Mouse (Mus musculus) embryonic facial prominence, embryonic 15.5 days (tissue): ENCODE data around the gene Card10. TPM values are rescaled to one million over a fixed set of nuclear protein-coding genes. Genes with fewer than 3 reads are reported as not detected.

Experiments used
- ATAC-seq: fragments of 200-750 bp; cut with Nextera tagmentation; 2 replicates; pipeline ENCODE4 v1.8.0; 2017; ENCODE audit warnings: low read depth, moderate TSS enrichment; ENCODE audit not compliant: insufficient number of reproducible peaks, low FRiP score, low TSS enrichment
- H3K27ac ChIP-seq: fragments of 300-500 bp; sonication (generic); replicated peaks from 2 replicates; pipeline ENCODE4 v1.5.1; 2015; ENCODE audit warnings: mild to moderate bottlenecking, inconsistent platforms
- H3K27me3 ChIP-seq: fragments of 300-500 bp; sonication (generic); 2 replicates; pipeline ENCODE4 v1.6.1; 2015; ENCODE audit warnings: inconsistent platforms
- H3K36me3 ChIP-seq: fragments of 300-500 bp; sonication (generic); 2 replicates; pipeline ENCODE4 v1.6.1; 2015; ENCODE audit warnings: mild to moderate bottlenecking, inconsistent platforms
- H3K4me1 ChIP-seq: fragments of 300-500 bp; sonication (generic); 2 replicates; pipeline ENCODE4 v1.6.1; 2015; ENCODE audit warnings: inconsistent platforms
- H3K4me2 ChIP-seq: fragments of 300-500 bp; sonication (generic); replicated peaks from 2 replicates; pipeline ENCODE4 v1.6.1; 2015; ENCODE audit warnings: mild to moderate bottlenecking, inconsistent platforms
- H3K4me3 ChIP-seq: fragments of 300-500 bp; sonication (generic); replicated peaks from 2 replicates; pipeline ENCODE4 v1.5.1; 2015; ENCODE audit warnings: mild to moderate bottlenecking, inconsistent platforms
- H3K9ac ChIP-seq: fragments of 300-500 bp; sonication (generic); 2 replicates; pipeline ENCODE4 v1.6.1; 2015; ENCODE audit warnings: inconsistent platforms
- H3K9me3 ChIP-seq: fragments of 300-500 bp; sonication (generic); replicated peaks from 2 replicates; pipeline ENCODE4 v1.6.1; 2016; ENCODE audit warnings: inconsistent platforms
- WGBS: fragments of 180-500 bp; shearing (Covaris S2); methylation state at CpG from one replicate; pipeline ENCODE4 v1.1.7; 2015; 5-methylcytosine and 5-hydroxymethylcytosine counted together
- polyA plus RNA-seq: library from polyadenylated mRNA; unstranded; fragments of >200 nt; fragmentation: Nextera tagmentation; extraction: Ambion mirVana; gene quantifications from 2 replicates; pipeline ENCODE4 v1.2.1, GENCODE M21; 2015

The Card10 gene
- polyA plus RNA-seq, 1 experiment from 2014 or later: 4.3 TPM

DNA sequence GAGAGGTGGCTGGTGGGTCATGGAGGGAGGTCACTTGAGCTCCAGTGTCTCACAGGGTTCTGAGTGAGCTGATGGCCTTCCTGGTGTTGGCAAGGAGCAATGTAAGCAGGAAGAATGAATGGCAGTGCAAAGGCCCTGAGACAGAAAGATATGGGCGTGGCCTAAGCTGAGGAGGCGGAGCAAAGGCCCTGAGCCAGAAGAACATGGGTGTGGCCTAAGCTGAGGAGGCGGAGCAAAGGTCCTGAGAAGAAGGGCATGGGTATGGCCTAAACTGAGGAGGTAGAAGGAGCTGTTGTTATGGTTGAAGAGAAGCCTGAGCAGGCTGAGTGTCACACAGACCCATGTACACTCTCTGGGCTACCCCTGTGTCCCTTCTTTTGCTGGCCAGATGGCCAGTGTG is 30.7 kb upstream of the Card10 start:
- no peaks in the 10 kb centered on the region for H3K27me3 ChIP-seq
- no peak overlapping the region for H3K4me2 ChIP-seq
- peaks cover 58% of the 10 kb centered on the region for H3K4me1 ChIP-seq
- no peaks in the 10 kb centered on the region for H3K36me3 ChIP-seq
- no peak overlapping the region for H3K4me3 ChIP-seq
- H3K9me3 ChIP-seq: no peaks in the 10 kb centered on the region
- peak overlapping the region; percentile 88 for H3K27ac ChIP-seq
- 87% methylated on average over 3 of the region's 3 CpGs for WGBS
- H3K9ac ChIP-seq: no peak overlapping the region
- no peak for ATAC-seq

DNA sequence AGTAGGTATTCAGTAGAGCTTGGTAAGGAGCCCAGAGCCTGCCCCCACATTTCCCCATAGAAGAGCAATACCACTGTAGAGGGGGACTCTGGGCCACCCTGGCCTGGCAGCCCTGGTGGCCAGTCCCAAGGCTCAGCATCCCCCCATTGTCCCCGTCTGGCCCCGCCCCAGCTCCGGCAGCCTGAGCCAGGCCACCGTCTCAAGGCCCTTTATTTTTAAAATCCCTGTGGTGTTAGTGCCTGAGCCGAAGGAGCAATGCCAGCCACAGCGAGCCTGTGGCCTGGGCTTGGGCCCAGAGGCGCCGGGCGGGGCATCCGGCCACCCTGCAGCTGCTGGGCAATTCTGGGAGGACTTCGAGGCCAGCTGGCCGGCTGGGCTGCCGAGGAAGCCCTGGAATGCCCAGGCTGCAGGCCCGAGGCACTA is 29.9 kb upstream of the Card10 start:
- H3K27ac ChIP-seq: peak overlapping the region; percentile 88
- H3K4me1 ChIP-seq: peaks cover 67% of the 10 kb centered on the region
- H3K9me3 ChIP-seq: no peaks in the 10 kb centered on the region
- no peaks in the 10 kb centered on the region for H3K36me3 ChIP-seq
- peak; percentile 77 for ATAC-seq
- H3K4me3 ChIP-seq: no peak overlapping the region
- H3K4me2 ChIP-seq: no peak overlapping the region; the same call in 1 of the 2 replicates
- WGBS: 20% methylated on average over 14 of the region's 14 CpGs
- no peak overlapping the region for H3K9ac ChIP-seq
- H3K27me3 ChIP-seq: no peaks in the 10 kb centered on the region

DNA sequence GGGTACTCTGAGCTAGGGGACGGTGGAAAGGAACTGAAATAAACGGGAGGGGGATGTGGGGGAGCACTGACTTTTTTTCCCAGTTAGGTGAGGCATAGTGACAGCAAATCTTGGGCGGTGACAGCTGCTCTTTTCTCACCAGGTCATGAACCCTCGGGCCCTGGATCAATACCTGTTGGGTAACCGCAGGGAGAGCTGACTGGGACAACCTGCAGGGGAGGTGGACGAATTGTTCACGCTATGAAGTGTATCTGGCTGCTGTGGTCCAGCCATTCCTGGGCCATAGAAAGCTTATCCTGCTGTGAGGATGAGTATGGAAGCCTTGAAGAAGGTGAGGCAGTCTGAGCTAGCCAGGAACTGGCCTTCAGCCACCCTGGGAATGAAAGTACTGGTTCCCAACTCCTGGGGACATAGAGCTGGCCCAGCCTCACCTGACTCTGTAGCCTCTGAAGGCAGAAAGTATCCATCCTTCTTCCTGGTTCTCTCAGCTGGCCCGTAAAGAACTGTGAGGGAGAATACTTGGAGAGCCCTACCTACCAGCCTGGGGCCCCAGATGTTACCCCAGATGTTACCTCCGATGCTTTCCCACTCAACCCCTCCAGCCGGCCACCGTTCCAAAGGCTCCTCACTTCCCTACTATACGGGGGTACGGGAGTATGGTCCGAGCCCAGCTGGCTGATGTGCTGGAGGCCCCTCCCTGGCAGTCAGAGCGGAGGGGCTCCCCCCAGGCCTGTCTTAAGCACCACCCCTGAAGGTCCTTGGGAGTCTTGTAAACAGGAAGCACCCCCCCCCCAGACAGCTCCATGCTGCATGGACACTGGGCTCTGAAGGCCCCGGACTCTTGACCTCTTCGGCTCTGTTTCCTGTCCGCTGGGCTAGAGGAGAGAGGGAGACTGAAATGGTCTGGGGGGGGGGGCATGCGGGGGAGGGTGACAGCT is 29.1 kb upstream of the Card10 start:
- peak overlapping the region; percentile 88 for H3K27ac ChIP-seq
- peak; percentile 12 for ATAC-seq
- no peak overlapping the region for H3K9ac ChIP-seq
- no peak overlapping the region; the same call in 1 of the 2 replicates for H3K4me2 ChIP-seq
- H3K4me1 ChIP-seq: peaks cover 67% of the 10 kb centered on the region
- no peaks in the 10 kb centered on the region for H3K9me3 ChIP-seq
- no peaks in the 10 kb centered on the region for H3K36me3 ChIP-seq
- no peaks in the 10 kb centered on the region for H3K27me3 ChIP-seq
- no peak overlapping the region for H3K4me3 ChIP-seq
- WGBS: 39% methylated on average over 19 of the region's 19 CpGs

DNA sequence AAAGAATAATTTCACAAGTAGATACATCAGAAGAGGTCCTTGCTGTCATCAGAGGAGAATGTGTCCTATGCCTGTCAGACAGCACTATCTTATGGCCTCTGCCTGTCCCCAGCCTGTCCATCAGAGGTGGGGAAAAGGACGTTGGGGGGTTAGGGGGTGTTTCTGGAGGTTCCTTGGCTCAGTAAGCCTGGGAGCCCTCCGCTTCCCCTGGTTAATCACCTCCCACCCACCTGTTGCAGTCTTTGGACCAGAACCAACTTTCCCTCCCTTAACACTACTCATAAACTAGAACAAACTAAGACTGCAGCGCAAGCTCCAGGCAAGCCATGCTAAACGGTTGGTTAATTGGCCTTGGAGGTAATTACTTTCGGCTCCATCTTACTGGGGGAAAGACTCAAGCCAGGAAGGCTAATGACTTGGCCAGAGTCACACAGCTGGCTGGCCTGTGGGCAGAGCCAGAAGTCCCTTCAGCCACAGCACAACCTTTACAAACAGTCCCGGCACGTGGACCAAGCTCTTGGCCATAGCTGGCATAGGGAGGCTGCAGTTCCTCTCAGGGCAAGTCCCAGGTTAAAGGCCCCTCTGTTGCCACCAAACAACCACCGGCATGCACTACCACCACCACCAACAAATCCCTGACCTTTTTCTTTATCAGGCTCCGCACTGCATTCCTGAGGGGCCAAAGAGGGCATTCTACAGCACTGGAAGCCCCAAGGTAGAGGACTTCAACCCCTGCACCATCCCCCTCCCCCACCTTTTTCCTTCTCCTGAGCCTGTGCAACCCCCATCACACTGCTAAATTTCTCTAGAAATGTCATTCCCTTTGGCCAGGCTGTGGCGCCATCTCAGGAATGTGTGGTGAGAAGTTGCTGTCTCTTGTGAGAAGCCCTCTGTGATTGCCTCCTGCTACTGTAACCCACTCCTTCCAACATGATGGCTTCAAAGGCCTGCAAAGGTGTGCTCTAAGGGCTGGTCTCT is 28.2 kb upstream of the Card10 start:
- no peak overlapping the region for H3K4me2 ChIP-seq
- peaks cover 66% of the 10 kb centered on the region for H3K4me1 ChIP-seq
- no peaks in the 10 kb centered on the region for H3K9me3 ChIP-seq
- H3K9ac ChIP-seq: no peak overlapping the region
- WGBS: 58% methylated on average over 10 of the region's 10 CpGs
- H3K4me3 ChIP-seq: no peak overlapping the region
- no peaks in the 10 kb centered on the region for H3K27me3 ChIP-seq
- ATAC-seq: no peak
- peak overlapping the region; percentile 88; the same call in 1 of the 2 replicates for H3K27ac ChIP-seq
- no peaks in the 10 kb centered on the region for H3K36me3 ChIP-seq

DNA sequence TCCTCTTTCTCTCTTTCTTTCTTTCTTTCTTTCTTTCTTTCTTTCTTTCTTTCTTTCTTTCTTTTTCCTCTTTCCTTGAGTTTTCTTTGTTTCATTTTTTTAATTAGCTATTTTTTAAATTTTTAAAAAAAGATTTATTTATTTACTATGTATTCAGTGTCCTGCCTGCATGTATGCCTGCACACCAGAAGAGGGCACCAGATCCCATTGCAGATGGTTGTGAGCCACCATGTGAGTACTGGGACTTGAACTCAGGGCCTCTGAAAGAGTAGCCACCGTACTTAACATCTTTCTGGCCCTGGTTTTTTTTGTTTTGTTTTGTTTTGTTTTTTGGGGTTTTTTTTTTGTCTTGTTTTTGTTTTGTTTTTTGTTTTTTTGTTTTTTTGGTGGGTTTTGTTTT is 26.8 kb upstream of the Card10 start:
- Histone ChIP-seq H3K9me3 (no peaks in the 10 kb centered on the region), H3K27me3 (no peaks in the 10 kb centered on the region), H3K27ac (no peak overlapping the region), H3K9ac (no peak overlapping the region), H3K4me1 (peaks cover 52% of the 10 kb centered on the region), H3K4me2 (no peak overlapping the region), H3K4me3 (no peak overlapping the region), H3K36me3 (no peaks in the 10 kb centered on the region)
- no peak for ATAC-seq
- WGBS: 89% methylated on average over 1 of the region's 1 CpGs

DNA sequence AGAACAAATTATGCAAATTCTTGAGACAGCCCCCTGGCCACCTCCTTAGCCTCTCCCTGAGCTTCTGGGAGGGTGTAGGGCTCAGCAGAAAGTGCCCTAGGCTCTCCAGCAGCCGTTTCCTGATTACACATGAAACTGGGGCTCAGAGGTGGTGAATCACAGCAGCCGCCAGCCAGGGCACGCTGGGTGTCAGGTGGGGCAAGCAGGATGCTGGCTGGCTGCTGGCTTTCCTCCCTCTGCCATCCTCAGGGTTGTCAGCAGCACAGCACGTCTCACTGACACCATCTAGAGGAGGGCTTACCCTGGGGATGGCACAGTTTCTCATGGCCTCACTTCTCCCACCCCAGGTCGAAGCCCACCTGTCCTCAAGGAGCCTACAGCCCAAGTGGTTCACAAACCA is 25.5 kb upstream of the Card10 start:
- peaks cover 39% of the 10 kb centered on the region for H3K4me1 ChIP-seq
- H3K27ac ChIP-seq: no peak overlapping the region
- H3K9ac ChIP-seq: no peak overlapping the region
- no peak for ATAC-seq
- H3K9me3 ChIP-seq: no peaks in the 10 kb centered on the region
- no peaks in the 10 kb centered on the region for H3K36me3 ChIP-seq
- H3K4me2 ChIP-seq: no peak overlapping the region
- WGBS: 16% methylated on average over 5 of the region's 5 CpGs
- no peak overlapping the region for H3K4me3 ChIP-seq
- no peaks in the 10 kb centered on the region for H3K27me3 ChIP-seq

DNA sequence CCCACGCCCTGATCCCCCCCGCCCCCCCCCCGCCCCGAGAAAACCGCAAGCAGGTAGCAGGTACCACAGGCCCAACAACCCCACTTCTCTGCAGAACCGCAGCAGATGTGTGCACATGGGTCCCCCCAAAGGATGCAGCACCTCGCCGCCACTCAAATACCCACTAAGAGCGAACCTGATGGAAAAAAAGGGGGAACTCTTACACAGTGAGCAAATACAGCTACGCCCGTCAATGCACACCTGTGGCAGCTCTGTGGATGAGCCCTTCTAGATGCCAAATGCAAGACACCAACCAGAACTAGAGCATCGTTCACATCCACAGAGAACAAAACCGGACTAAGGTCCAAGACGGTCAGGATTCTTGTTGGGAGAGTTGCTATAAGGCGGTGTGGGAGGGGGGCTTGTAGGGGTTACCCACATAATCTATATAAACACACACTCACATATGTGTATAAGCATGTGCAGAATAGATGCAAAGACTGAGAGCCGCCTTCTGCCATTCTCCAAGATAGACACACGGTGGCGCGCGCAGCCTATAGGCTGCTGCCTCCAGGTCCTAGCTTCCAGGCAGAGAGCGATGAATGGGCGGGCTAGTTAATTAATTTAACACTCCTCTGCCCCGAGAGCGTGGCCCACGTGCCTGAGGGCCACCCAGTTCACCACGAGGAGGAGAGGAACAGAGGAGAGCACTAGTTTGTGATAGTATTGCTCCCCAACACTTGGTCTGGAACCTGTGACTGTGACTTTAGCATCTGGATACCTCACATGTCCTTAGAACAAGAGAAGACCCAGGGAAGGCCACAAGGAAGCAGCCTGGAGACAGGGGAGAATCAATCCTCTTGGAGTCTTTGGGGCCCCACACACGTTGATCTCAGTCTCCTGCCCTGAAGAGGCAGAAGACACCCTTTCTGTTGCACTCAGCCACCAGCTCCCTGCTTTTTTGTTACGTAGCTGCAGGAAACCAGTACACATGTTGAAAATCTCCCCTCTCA is 23.7 kb upstream of the Card10 start:
- no peaks in the 10 kb centered on the region for H3K27me3 ChIP-seq
- H3K27ac ChIP-seq: no peak overlapping the region
- 18% methylated on average over 28 of the region's 28 CpGs for WGBS
- no peaks in the 10 kb centered on the region for H3K36me3 ChIP-seq
- H3K4me3 ChIP-seq: no peak overlapping the region
- H3K9ac ChIP-seq: no peak overlapping the region
- no peak overlapping the region for H3K4me2 ChIP-seq
- no peaks in the 10 kb centered on the region for H3K9me3 ChIP-seq
- ATAC-seq: peak; percentile 71; the same call in 1 of the 2 replicates
- H3K4me1 ChIP-seq: peaks cover 21% of the 10 kb centered on the region

DNA sequence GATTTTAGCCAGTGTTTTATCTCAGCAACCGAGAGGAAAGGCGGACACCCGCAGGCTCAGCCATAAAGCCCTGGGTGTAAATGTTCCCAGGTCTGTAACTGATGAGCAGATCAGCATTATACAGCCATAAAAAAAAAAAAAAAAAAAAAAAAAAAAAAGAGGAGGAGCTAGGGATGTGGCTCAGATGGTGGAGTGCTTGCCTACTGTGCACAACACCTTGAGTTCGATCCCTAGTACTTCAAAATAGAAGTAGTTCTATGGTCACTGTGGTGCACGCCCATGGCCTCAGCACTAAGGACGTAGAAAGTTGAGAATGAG is 13.2 kb upstream of the Card10 start:
- Histone ChIP-seq H3K27ac (0 out of 2 replicates have a peak overlapping the region, but pooled peaks have one; percentile 19), H3K4me3 (no peak overlapping the region), H3K9me3 (no peaks in the 10 kb centered on the region), H3K4me2 (no peak overlapping the region), H3K9ac (no peak overlapping the region), H3K36me3 (no peaks in the 10 kb centered on the region), H3K27me3 (no peaks in the 10 kb centered on the region; the same call in none of the 2 replicates), H3K4me1 (peaks cover 10% of the 10 kb centered on the region; the same call in 1 of the 2 replicates)
- no peak for ATAC-seq
- 64% methylated on average over 6 of the region's 6 CpGs for WGBS

DNA sequence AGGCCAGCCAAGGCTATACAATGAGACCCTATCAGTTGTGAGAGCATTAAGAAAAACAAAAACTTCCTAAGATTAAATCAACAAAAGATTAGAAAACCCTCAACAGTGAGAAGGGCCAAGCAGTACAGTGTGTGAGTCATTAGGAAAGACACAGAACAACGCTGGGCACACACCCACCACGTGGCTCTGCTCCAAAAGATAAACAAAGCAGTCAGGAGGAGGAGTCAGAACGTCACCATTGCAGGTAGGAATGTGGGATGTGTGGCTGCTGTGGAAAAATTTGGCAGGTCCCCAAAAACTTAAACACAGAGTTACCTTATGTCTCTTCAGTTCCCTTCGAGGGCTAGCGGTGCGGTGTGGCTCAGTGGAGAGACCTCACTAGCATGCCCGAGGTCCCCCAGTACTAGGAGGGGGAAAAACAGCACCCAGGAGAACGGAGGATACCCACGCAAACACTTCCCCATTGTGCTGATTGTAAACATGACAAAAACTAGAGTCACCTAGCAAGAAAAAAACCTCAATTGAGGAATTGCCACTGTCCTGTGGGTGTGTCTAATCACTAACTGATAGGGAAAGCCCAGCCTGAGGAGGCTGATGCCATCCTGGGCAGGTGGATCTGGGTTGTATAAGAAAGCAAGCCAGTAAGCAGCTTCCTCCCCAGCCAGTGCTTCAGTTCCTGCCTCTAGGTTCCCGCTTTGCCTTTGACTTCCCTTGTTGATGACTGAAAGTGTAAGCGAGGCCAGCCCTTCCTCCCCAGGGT is 12.7 kb upstream of the Card10 start:
- no peak overlapping the region for H3K9ac ChIP-seq
- peaks cover 10% of the 10 kb centered on the region; the same call in 1 of the 2 replicates for H3K4me1 ChIP-seq
- ATAC-seq: peak; percentile 63; the same call in 1 of the 2 replicates
- H3K9me3 ChIP-seq: no peaks in the 10 kb centered on the region
- H3K4me3 ChIP-seq: no peak overlapping the region
- WGBS: 45% methylated on average over 11 of the region's 11 CpGs
- no peak overlapping the region for H3K4me2 ChIP-seq
- H3K36me3 ChIP-seq: no peaks in the 10 kb centered on the region
- H3K27me3 ChIP-seq: no peaks in the 10 kb centered on the region; the same call in 1 of the 2 replicates
- H3K27ac ChIP-seq: 0 out of 2 replicates have a peak overlapping the region, but pooled peaks have one; percentile 19

DNA sequence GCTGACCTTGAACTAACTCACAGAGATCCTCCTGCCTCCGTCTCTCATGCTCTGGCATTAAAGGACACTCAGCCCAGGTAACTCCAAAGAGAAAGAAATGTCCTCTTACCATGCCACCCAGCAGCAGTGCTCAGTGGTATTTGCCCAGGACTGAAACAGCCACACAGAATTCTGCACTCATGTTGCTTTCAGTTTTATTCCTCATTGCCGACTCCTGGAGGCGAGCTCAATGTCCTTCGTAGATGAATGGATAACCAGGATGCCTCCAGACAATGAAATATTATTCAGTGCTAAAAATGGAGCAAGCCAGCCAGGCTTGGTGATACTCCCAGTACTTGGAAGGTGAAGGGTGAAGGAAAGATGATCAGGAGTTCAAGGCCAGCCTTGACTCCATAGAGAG is 10.8 kb upstream of the Card10 start:
- no peaks in the 10 kb centered on the region for H3K36me3 ChIP-seq
- H3K4me2 ChIP-seq: no peak overlapping the region
- ATAC-seq: no peak
- H3K4me1 ChIP-seq: peaks cover 20% of the 10 kb centered on the region
- 91% methylated on average over 4 of the region's 4 CpGs for WGBS
- no peaks in the 10 kb centered on the region for H3K27me3 ChIP-seq
- no peak overlapping the region for H3K27ac ChIP-seq
- no peak overlapping the region for H3K9ac ChIP-seq
- no peak overlapping the region for H3K4me3 ChIP-seq
- H3K9me3 ChIP-seq: no peaks in the 10 kb centered on the region
